ENCODE assay signal across 12 mouse cellular contexts in genomic region chr9:73883143-73883542, GRCm38 (mm10).
A peak's percentile ranks its signal among the peaks of the same experiment; 100 is the strongest.
DNase-seq lines count a peak whose midpoint lies in the region; ATAC-seq lines count a peak whose summit lies in the region.
"Had no signal": no experiment of that assay in that cellular context is flagged by ENCODE, and none has a peak within 500 bp of the region (broad histone marks: within the 10 kb centered on the region; RNA-seq: fewer than 3 reads in every experiment).

No protein-coding gene starts in this region.

- peak; percentile 63 for DNase-seq in embryonic facial prominence, embryonic 14.5 days (ENCODE audit: low spot score)
- no peak for DNase-seq in embryonic facial prominence, embryonic 10.5 days (ENCODE audit: low spot score)
- peak; percentile 11 for DNase-seq in left cerebral cortex, adult 11 months (ENCODE audit: low spot score)
- no peak for DNase-seq in left cerebral cortex, adult 8-10 months (ENCODE audit: low spot score in 2 of 2)
- peak; percentile 5 for DNase-seq in right cerebral cortex, adult 18-20 months
- DNase-seq in right cerebral cortex, postnatal 4 days = no peak
- DNase-seq in liver = no peak
- DNase-seq: gastrocnemius, postnatal 36 days; kidney, postnatal 36 days had no signal

- ATAC-seq in embryonic facial prominence, embryonic 14.5 days (ENCODE audit: low read depth) = no peak
- ATAC-seq: intestine, embryonic 16.5 days had no signal

- H3K27me3 ChIP-seq in embryonic facial prominence, embryonic 14.5 days (replicated peaks; ENCODE audit: control insufficient read depth, insufficient read depth, low read length) = no peaks in the 10 kb centered on the region
- H3K27me3 ChIP-seq in embryonic facial prominence, embryonic 10.5 days (replicated peaks; ENCODE audit: low read depth, poor library complexity, severe bottlenecking) = no peaks in the 10 kb centered on the region
- H3K27me3 ChIP-seq: forebrain, embryonic 12.5 days; limb, embryonic 13.5 days had no signal

- 61% methylated on average over 1 of the region's 1 CpGs for WGBS in embryonic facial prominence, embryonic 14.5 days
- WGBS in embryonic facial prominence, embryonic 10.5 days = 91% methylated on average over 1 of the region's 1 CpGs

- H3K9me3 ChIP-seq in embryonic facial prominence, embryonic 14.5 days (ENCODE audit: control insufficient read depth, low read length) = peaks cover 11% of the 10 kb centered on the region; the same call in 1 of the 2 replicates
- H3K9me3 ChIP-seq in embryonic facial prominence, embryonic 10.5 days = no peaks in the 10 kb centered on the region; the same call in 1 of the 2 replicates
- H3K9me3 ChIP-seq: forebrain, embryonic 12.5 days; limb, embryonic 13.5 days had no signal

- no peak overlapping the region for H3K4me3 ChIP-seq in embryonic facial prominence, embryonic 14.5 days (ENCODE audit: low read depth, low read length)
- no peak overlapping the region for H3K4me3 ChIP-seq in embryonic facial prominence, embryonic 10.5 days
- H3K4me3 ChIP-seq: forebrain, embryonic 12.5 days; limb, embryonic 13.5 days had no signal

- H3K27ac ChIP-seq in embryonic facial prominence, embryonic 14.5 days (replicated peaks; ENCODE audit: low read depth, low read length) = no peak overlapping the region
- no peak overlapping the region for H3K27ac ChIP-seq in embryonic facial prominence, embryonic 10.5 days (replicated peaks)
- H3K27ac ChIP-seq: forebrain, embryonic 12.5 days; limb, embryonic 13.5 days had no signal

- no peaks in the 10 kb centered on the region for H3K36me3 ChIP-seq in embryonic facial prominence, embryonic 14.5 days (ENCODE audit: control insufficient read depth, insufficient read depth, low read length)
- H3K36me3 ChIP-seq in embryonic facial prominence, embryonic 10.5 days (replicated peaks) = no peaks in the 10 kb centered on the region
- H3K36me3 ChIP-seq: forebrain, embryonic 12.5 days; limb, embryonic 13.5 days had no signal

- no peak overlapping the region for H3K4me2 ChIP-seq in embryonic facial prominence, embryonic 14.5 days (ENCODE audit: low read depth, low read length)
- H3K4me2 ChIP-seq: forebrain, embryonic 12.5 days; limb, embryonic 13.5 days had no signal

- no peaks in the 10 kb centered on the region for H3K4me1 ChIP-seq in embryonic facial prominence, embryonic 14.5 days (ENCODE audit: control insufficient read depth, insufficient read depth, low read length)
- no peaks in the 10 kb centered on the region for H3K4me1 ChIP-seq in embryonic facial prominence, embryonic 10.5 days
- H3K4me1 ChIP-seq: forebrain, embryonic 12.5 days; limb, embryonic 13.5 days had no signal

- H3K9ac ChIP-seq in embryonic facial prominence, embryonic 14.5 days (ENCODE audit: low read depth, low read length) = no peak overlapping the region
- H3K9ac ChIP-seq: forebrain, embryonic 12.5 days; limb, embryonic 13.5 days had no signal

Comparison
In these comparisons a context has a peak if more than half of its experiments do, and no peak if none do; other contexts are left out.
1. DNase-seq: peak in embryonic facial prominence, embryonic 14.5 days (single experiment), left cerebral cortex, adult 11 months (single experiment) and right cerebral cortex, adult 18-20 months (single experiment); none in embryonic facial prominence, embryonic 10.5 days (single experiment), left cerebral cortex, adult 8-10 months (0 of 2), right cerebral cortex, postnatal 4 days (single experiment) and liver (single experiment).